10 mouse cellular contexts compared by ENCODE assay signal in genomic region chr6:148467924-148468389, GRCm38 (mm10). TPM values are rescaled to one million over a fixed set of nuclear protein-coding genes. Genes with fewer than 3 reads are reported as not detected.
DNase-seq lines count a peak whose midpoint lies in the region; ATAC-seq and TF ChIP-seq lines count a peak whose summit lies in the region.
"Had no signal": no experiment of that assay in that cellular context is flagged by ENCODE, and none has a peak within 500 bp of the region (broad histone marks: within the 10 kb centered on the region; RNA-seq: fewer than 3 reads in every experiment).

No protein-coding gene starts in this region.

- no peak overlapping the region for H3K4me3 ChIP-seq in hindbrain, postnatal 0 days (ENCODE audit: low read length)
- no peak overlapping the region for H3K4me3 ChIP-seq in hindbrain, embryonic 10.5 days
- H3K4me3 ChIP-seq in lung, embryonic 16.5 days (ENCODE audit: low read length): no peak overlapping the region
- H3K4me3 ChIP-seq: neural tube, embryonic 12.5 days had no signal

- H3K27ac ChIP-seq in hindbrain, postnatal 0 days: no peak overlapping the region
- no peak overlapping the region for H3K27ac ChIP-seq in hindbrain, embryonic 10.5 days
- H3K27ac ChIP-seq in lung, embryonic 16.5 days (ENCODE audit: low read length): no peak overlapping the region
- H3K27ac ChIP-seq: kidney, postnatal 0 days; neural tube, embryonic 12.5 days had no signal

- peak; percentile 47; the same call in 1 of the 2 replicates for ATAC-seq in hindbrain, postnatal 0 days
- ATAC-seq in lung, embryonic 16.5 days (ENCODE audit: low read depth): peak; percentile 36

- H3K9ac ChIP-seq in hindbrain, postnatal 0 days (replicated peaks; ENCODE audit: low read length): no peak overlapping the region
- no peak overlapping the region for H3K9ac ChIP-seq in lung, embryonic 16.5 days (ENCODE audit: low read length)
- H3K9ac ChIP-seq: neural tube, embryonic 12.5 days had no signal

- H3K4me2 ChIP-seq in hindbrain, postnatal 0 days (ENCODE audit: low read depth, low read length): no peak overlapping the region
- H3K4me2 ChIP-seq in lung, embryonic 16.5 days (ENCODE audit: low read depth, low read length): no peak overlapping the region
- H3K4me2 ChIP-seq: neural tube, embryonic 12.5 days had no signal

- TF ChIP-seq CTCF in hindbrain, postnatal 0 days (IDR thresholded peaks at IDR 0.05; ENCODE audit: low read depth): no peak

- WGBS in hindbrain, postnatal 0 days: 58% methylated on average over 2 of the region's 2 CpGs
- 64% methylated on average over 2 of the region's 2 CpGs for WGBS in hindbrain, embryonic 10.5 days
- whole genome bisulfite sequencing in lung, embryonic 16.5 days: 46% methylated on average over 2 of the region's 2 CpGs

- no peaks in the 10 kb centered on the region for H3K9me3 ChIP-seq in hindbrain, postnatal 0 days (ENCODE audit: low read length)
- H3K9me3 ChIP-seq in hindbrain, embryonic 10.5 days: no peaks in the 10 kb centered on the region
- 0 out of 2 replicates have a peak, but pooled peaks cover 2% of the 10 kb centered on the region for H3K9me3 ChIP-seq in lung, embryonic 16.5 days (ENCODE audit: control insufficient read depth, low read length)
- H3K9me3 ChIP-seq: neural tube, embryonic 12.5 days had no signal

- H3K4me1 ChIP-seq in hindbrain, postnatal 0 days (ENCODE audit: insufficient read depth, low read length): no peaks in the 10 kb centered on the region
- peaks cover 3% of the 10 kb centered on the region; the same call in 1 of the 2 replicates for H3K4me1 ChIP-seq in hindbrain, embryonic 10.5 days (replicated peaks)
- 0 out of 2 replicates have a peak, but pooled peaks cover 2% of the 10 kb centered on the region for H3K4me1 ChIP-seq in lung, embryonic 16.5 days (replicated peaks; ENCODE audit: control insufficient read depth, insufficient read depth, low read length)
- H3K4me1 ChIP-seq: neural tube, embryonic 12.5 days had no signal

- H3K27me3 ChIP-seq in hindbrain, postnatal 0 days (ENCODE audit: insufficient read depth, low read length): no peaks in the 10 kb centered on the region
- H3K27me3 ChIP-seq in hindbrain, embryonic 10.5 days (ENCODE audit: insufficient read depth, poor library complexity, severe bottlenecking): no peaks in the 10 kb centered on the region
- H3K27me3 ChIP-seq in lung, embryonic 16.5 days (ENCODE audit: control insufficient read depth, insufficient read depth, low read depth, low read length): no peaks in the 10 kb centered on the region
- H3K27me3 ChIP-seq: neural tube, embryonic 12.5 days had no signal

- no peaks in the 10 kb centered on the region for H3K36me3 ChIP-seq in hindbrain, postnatal 0 days (ENCODE audit: insufficient read depth, low read length)
- no peaks in the 10 kb centered on the region for H3K36me3 ChIP-seq in hindbrain, embryonic 10.5 days
- no peaks in the 10 kb centered on the region for H3K36me3 ChIP-seq in lung, embryonic 16.5 days (ENCODE audit: control insufficient read depth, insufficient read depth, low read length)
- H3K36me3 ChIP-seq: neural tube, embryonic 12.5 days had no signal

- DNase-seq in hindbrain, postnatal 0 days (ENCODE audit: low spot score): peak; percentile 37
- no peak for DNase-seq in hindbrain, embryonic 10.5 days (ENCODE audit: low spot score)
- peak; percentile 46 for DNase-seq in adrenal gland, postnatal 14 days
- DNase-seq in heart, adult 8-10 months (ENCODE audit: low spot score): peak; percentile 50
- DNase-seq in retina, postnatal 1 day: no peak
- DNase-seq in left cerebral cortex, adult 11 months (ENCODE audit: low spot score): no peak
- no peak for DNase-seq in right cerebral cortex, postnatal 4 days

RNA-seq across cellular contexts. Expression of gene Tmtc1, which starts 23.8 kb away (rescaled TPM):
- total RNA-seq in hindbrain, postnatal 0 days (2014; rRNA removed): 35.1 and 45.4 TPM in 2 replicates
- 2.4 and 3.0 TPM in 2 replicates for polyA plus RNA-seq in hindbrain, postnatal 0 days (2015; fragmentation: Nextera tagmentation; extraction: Ambion mirVana)
- 0.61 and 1.3 TPM in 2 replicates for polyA plus RNA-seq in hindbrain, embryonic 10.5 days (2016; fragmentation: Nextera tagmentation; extraction: Ambion mirVana)
- total RNA-seq in adrenal gland, postnatal 14 days (2021): 10.7 and 13.2 TPM in 2 replicates
- total RNA-seq in heart, adult 8-10 months (2022): 100 to 1,000 TPM in 2 of 4 experiments, 10 to 100 TPM in 2; 86.3 to 134 (median 102) TPM
- polyA plus RNA-seq in lung, embryonic 16.5 days (2015; fragmentation: Nextera tagmentation; extraction: Ambion mirVana): 1.7 and 1.8 TPM in 2 replicates

Comparison
In these comparisons a context has a peak if more than half of its experiments do, and no peak if none do; other contexts are left out.
1. DNase-seq: peak in hindbrain, postnatal 0 days (single experiment), adrenal gland, postnatal 14 days (single experiment) and heart, adult 8-10 months (single experiment); none in hindbrain, embryonic 10.5 days (single experiment), retina, postnatal 1 day (single experiment), left cerebral cortex, adult 11 months (single experiment) and right cerebral cortex, postnatal 4 days (single experiment).